Mouse (Mus musculus) midbrain, embryonic 16.5 days (tissue): ENCODE data around the gene Wnt6. TPM values are rescaled to one million over a fixed set of nuclear protein-coding genes. Genes with fewer than 3 reads are reported as not detected.

Experiments
- ATAC-seq: fragments of 200-750 bp; cut with Nextera tagmentation; 2 replicates; pipeline ENCODE4 v1.8.0; 2017; ENCODE audit warnings: moderate TSS enrichment
- H3K27ac ChIP-seq: fragments of 300-500 bp; sonication (generic); 2 replicates; pipeline ENCODE4 v1.5.1; 2014; ENCODE audit warnings: mild to moderate bottlenecking, low read length, mixed read lengths
- H3K27me3 ChIP-seq: fragments of 300-500 bp; sonication (generic); 2 replicates; pipeline ENCODE4 v1.6.1; 2014; ENCODE audit warnings: low read depth, low read length, mixed read lengths; ENCODE audit not compliant: control insufficient read depth, insufficient read depth
- H3K36me3 ChIP-seq: fragments of 300-500 bp; sonication (generic); 2 replicates; pipeline ENCODE4 v1.6.1; 2014; ENCODE audit warnings: mild to moderate bottlenecking, low read length, moderate library complexity, mixed read lengths; ENCODE audit not compliant: control insufficient read depth, insufficient read depth
- H3K4me1 ChIP-seq: fragments of 300-500 bp; sonication (generic); 2 replicates; pipeline ENCODE4 v1.6.1; 2014; ENCODE audit warnings: mild to moderate bottlenecking, low read length, mixed read lengths; ENCODE audit not compliant: control insufficient read depth, insufficient read depth
- H3K4me2 ChIP-seq: fragments of 300-500 bp; sonication (generic); 2 replicates; pipeline ENCODE4 v1.6.1; 2014; ENCODE audit warnings: mild to moderate bottlenecking, low read length, mixed read lengths
- H3K4me3 ChIP-seq: fragments of 300-500 bp; sonication (generic); 2 replicates; pipeline ENCODE4 v1.5.1; 2014; ENCODE audit warnings: low read depth, mild to moderate bottlenecking, low read length, moderate library complexity, mixed read lengths
- H3K9ac ChIP-seq: fragments of 300-500 bp; sonication (generic); 2 replicates; pipeline ENCODE4 v1.6.1; 2014; ENCODE audit warnings: low read depth, low read length, mixed read lengths
- H3K9me3 ChIP-seq: fragments of 300-500 bp; sonication (generic); replicated peaks from 2 replicates; pipeline ENCODE4 v1.6.1; 2014; ENCODE audit warnings: mild to moderate bottlenecking, low read length, mixed read lengths; ENCODE audit not compliant: control insufficient read depth, poor library complexity, severe bottlenecking
- WGBS: fragments of 180-500 bp; shearing (Covaris S2); extraction: QIAGEN DNeasy Blood & Tissue Kit; methylation state at CpG from one replicate; pipeline ENCODE4 v1.1.7; 2014; 5-methylcytosine and 5-hydroxymethylcytosine counted together
- polyA plus RNA-seq: library from polyadenylated mRNA; unstranded; fragments of >200 nt; fragmentation: Nextera tagmentation; extraction: Ambion mirVana; gene quantifications from 2 replicates; pipeline ENCODE4 v1.2.1, GENCODE M21; 2015

The Wnt6 gene
- 3.6 and 4.2 TPM in 2 replicates for polyA plus RNA-seq

DNA sequence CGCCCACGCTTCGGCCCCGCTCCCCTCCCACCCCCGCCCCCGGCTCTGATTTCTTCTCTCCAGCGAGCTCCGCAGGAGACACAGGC is at the start of gene Wnt6:
TSS of gene Wnt6 (plus strand) at position 48 of the 86 bp plus-strand sequence.
- peaks cover 73% of the 10 kb centered on the region for H3K27me3 ChIP-seq
- ATAC-seq = no peak
- H3K9me3 ChIP-seq = no peaks in the 10 kb centered on the region

GRCm38 (mm10) chr1:74723748-74724147 is 47.9 kb upstream of the Wnt6 start:
- H3K4me2 ChIP-seq = no peak overlapping the region
- H3K9ac ChIP-seq = no peak overlapping the region
- H3K27me3 ChIP-seq = no peaks in the 10 kb centered on the region
- H3K4me3 ChIP-seq = no peak overlapping the region
- 80% methylated on average over 2 of the region's 2 CpGs for WGBS
- H3K9me3 ChIP-seq = no peaks in the 10 kb centered on the region
- no peaks in the 10 kb centered on the region for H3K36me3 ChIP-seq
- no peak overlapping the region for H3K27ac ChIP-seq
- no peak for ATAC-seq
- H3K4me1 ChIP-seq = no peaks in the 10 kb centered on the region

More for the DNA sequence above, at the start of gene Wnt6:
- no peaks in the 10 kb centered on the region for H3K36me3 ChIP-seq
- 0% methylated on average over 3 of the region's 8 CpGs for WGBS
- H3K4me1 ChIP-seq = peaks cover 24% of the 10 kb centered on the region
- H3K9ac ChIP-seq = peak within 1 kb of the TSS; percentile 54
- H3K4me3 ChIP-seq = peak within 1 kb of the TSS; percentile 49
- H3K4me2 ChIP-seq = peak within 1 kb of the TSS; percentile 92
- no peak within 1 kb of the TSS for H3K27ac ChIP-seq

- no peak overlapping the region for H3K27ac ChIP-seq
- no peak overlapping the region for H3K9ac ChIP-seq
- no peaks in the 10 kb centered on the region for H3K36me3 ChIP-seq
- ATAC-seq = no peak
- H3K4me3 ChIP-seq = no peak overlapping the region
- H3K4me1 ChIP-seq = no peaks in the 10 kb centered on the region
- H3K9me3 ChIP-seq = no peaks in the 10 kb centered on the region
- H3K27me3 ChIP-seq = no peaks in the 10 kb centered on the region
- 80% methylated on average over 5 of the region's 5 CpGs for WGBS
- no peak overlapping the region for H3K4me2 ChIP-seq
Measured at GRCm38 (mm10) chr1:74726114-74726513, 45.6 kb upstream of the Wnt6 start.

DNA sequence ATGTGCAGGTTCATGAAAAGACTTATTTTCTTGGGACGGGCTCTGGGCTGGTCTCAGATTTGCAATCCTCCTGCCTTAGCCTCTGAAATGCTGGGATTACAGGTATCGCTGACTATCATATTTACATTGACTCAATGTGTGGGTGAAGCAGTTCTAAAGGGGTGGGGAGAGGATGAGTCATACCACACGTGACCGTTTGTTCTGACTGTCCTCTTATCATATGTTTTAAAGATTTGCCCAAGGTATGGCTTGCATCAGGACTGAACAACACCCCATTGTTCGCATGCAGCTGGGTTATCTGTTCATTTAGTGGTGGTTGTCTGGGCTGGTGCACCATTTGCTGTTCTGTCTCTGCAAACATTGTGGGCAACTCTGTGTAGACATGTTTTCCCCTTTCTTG is 45.0 kb upstream of the Wnt6 start:
- Histone ChIP-seq H3K27ac (no peak overlapping the region), H3K27me3 (no peaks in the 10 kb centered on the region), H3K4me1 (no peaks in the 10 kb centered on the region), H3K4me2 (no peak overlapping the region), H3K9me3 (no peaks in the 10 kb centered on the region), H3K4me3 (no peak overlapping the region), H3K9ac (no peak overlapping the region), H3K36me3 (no peaks in the 10 kb centered on the region)
- ATAC-seq = no peak
- 87% methylated on average over 5 of the region's 5 CpGs for WGBS

DNA sequence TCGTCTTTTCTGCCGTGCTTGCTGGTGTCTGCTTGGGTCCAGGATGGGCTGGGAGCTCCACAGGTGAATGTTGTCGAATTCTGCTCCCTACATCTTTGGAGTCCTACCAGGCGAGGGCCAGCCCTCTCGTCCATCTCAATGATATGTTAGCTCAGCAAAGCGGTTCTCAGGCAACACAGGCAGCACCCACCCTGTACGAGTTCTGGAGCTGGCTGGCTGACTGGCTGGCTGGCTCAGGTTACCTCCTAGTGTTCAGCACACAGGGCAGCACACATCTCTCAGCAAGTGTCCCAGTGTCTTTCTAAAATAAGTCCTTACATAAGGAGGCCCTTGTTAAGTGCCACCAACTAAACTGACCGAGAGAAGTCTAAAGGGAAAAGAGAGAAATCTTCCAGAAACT is 43.2 kb upstream of the Wnt6 start:
- WGBS = 83% methylated on average over 8 of the region's 8 CpGs
- no peaks in the 10 kb centered on the region for H3K27me3 ChIP-seq
- H3K9me3 ChIP-seq = no peaks in the 10 kb centered on the region
- ATAC-seq = no peak
- H3K4me3 ChIP-seq = no peak overlapping the region
- no peak overlapping the region for H3K27ac ChIP-seq
- no peaks in the 10 kb centered on the region for H3K4me1 ChIP-seq
- H3K4me2 ChIP-seq = no peak overlapping the region
- no peaks in the 10 kb centered on the region for H3K36me3 ChIP-seq
- H3K9ac ChIP-seq = no peak overlapping the region

DNA sequence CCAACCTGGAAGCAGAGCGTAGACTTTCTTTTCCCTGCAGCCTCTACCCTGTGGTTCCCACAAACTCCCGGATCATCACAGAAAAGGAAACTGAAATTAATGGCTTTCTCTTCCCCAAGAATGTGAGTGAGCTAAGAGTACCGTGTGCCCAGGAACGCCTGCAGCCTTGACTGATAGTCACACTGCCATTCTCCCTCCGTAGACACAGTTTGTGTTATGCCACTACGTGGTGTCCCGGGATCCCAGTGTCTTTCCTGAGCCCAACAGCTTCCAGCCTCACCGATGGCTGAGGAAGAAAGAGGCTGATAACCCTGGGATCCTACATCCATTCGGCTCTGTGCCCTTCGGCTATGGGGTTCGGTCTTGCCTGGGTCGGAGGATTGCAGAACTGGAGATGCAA is 34.7 kb upstream of the Wnt6 start:
- ATAC-seq = no peak
- Histone ChIP-seq H3K4me3 (no peak overlapping the region), H3K27ac (no peak overlapping the region), H3K4me1 (no peaks in the 10 kb centered on the region), H3K4me2 (no peak overlapping the region), H3K36me3 (no peaks in the 10 kb centered on the region), H3K27me3 (no peaks in the 10 kb centered on the region), H3K9me3 (no peaks in the 10 kb centered on the region), H3K9ac (no peak overlapping the region)
- WGBS = 93% methylated on average over 12 of the region's 12 CpGs

DNA sequence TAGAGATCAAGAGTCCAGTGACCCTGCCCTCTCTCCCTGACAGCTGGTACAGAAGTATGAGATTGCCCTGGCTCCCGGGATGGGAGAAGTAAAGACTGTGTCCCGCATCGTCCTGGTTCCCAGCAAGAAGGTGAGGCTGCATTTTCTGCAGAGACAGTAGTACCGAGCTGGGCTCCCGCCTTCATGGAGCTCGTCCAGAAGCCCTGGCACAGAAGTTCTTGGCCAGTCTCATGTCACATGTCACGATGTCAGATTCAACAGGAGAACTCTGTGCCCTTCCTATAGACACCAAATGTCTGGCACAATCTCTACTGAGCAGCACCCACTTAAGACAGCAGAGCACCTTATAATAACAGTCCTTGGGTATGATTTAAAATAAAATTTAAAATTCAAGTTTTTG is 34.2 kb upstream of the Wnt6 start:
- H3K9me3 ChIP-seq = no peaks in the 10 kb centered on the region
- H3K9ac ChIP-seq = no peak overlapping the region
- no peaks in the 10 kb centered on the region for H3K4me1 ChIP-seq
- no peak overlapping the region for H3K4me3 ChIP-seq
- no peak for ATAC-seq
- no peak overlapping the region for H3K4me2 ChIP-seq
- H3K27me3 ChIP-seq = no peaks in the 10 kb centered on the region
- no peaks in the 10 kb centered on the region for H3K36me3 ChIP-seq
- H3K27ac ChIP-seq = no peak overlapping the region
- 90% methylated on average over 7 of the region's 7 CpGs for WGBS

DNA sequence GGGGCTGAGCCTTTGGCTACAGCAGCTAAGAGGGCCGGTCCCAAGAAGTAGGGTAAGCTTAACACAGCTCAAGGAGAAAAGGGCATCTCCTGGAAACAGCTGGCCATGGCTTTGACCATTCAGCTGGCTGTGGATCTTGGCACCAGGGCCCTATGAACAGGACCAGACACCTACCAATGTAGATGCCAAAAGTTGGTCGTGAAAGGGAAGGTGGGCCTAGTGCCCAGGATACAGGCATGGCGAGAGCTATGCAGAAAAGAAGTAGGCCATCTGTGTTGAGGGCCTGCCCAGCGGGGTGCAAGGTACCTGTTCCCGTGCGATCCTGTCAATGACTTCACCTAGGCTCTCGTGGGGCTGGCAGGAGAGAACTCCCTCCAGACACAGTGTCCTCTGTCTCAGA is 30.8 kb upstream of the Wnt6 start:
- ATAC-seq = no peak
- Histone ChIP-seq H3K27me3 (no peaks in the 10 kb centered on the region), H3K4me2 (no peak overlapping the region), H3K4me3 (no peak overlapping the region), H3K9ac (no peak overlapping the region), H3K9me3 (no peaks in the 10 kb centered on the region), H3K27ac (no peak overlapping the region), H3K36me3 (no peaks in the 10 kb centered on the region), H3K4me1 (no peaks in the 10 kb centered on the region)
- WGBS = 73% methylated on average over 7 of the region's 7 CpGs

GRCm38 (mm10) chr1:74747335-74747734 is 24.4 kb upstream of the Wnt6 start:
- 77% methylated on average over 5 of the region's 5 CpGs for WGBS

DNA sequence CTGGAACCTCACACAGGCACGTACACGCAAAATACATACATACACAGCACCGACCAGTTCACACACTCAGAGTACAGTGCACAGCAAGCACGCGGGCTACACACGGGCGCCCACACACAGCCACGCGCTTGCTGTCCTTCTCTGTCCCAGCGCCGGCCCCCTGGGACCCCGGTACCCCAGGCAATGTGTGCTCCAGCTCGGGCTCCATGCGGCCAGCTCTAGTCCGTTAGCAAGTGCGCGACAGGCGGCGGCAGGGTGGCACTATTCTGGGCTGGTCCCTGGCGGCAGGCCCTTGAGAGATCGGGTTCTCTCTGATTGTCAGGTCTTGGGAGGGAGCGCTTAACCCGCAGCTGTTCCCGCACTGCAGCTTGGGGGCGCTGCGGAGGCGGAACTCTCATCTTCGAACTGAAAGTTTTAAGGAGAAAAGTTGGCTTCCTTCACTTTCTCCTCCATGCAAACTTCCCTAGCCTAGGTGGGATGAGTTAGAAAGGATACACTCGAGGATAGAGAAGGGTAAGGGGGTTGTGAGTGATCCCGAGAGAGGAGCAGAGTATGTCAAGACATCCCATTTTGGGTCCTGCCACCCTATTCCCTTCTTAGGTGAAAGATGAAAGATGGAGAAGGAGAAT is 22.9 kb upstream of the Wnt6 start, which contains the start of gene Prkag3:
TSS of gene Prkag3 (minus strand) at position 579 of the 629 bp plus-strand sequence.
- 8% methylated on average over 30 of the region's 30 CpGs for WGBS
- peak within 1 kb of the TSS; percentile 39; the same call in 1 of the 2 replicates for H3K4me2 ChIP-seq
- H3K9me3 ChIP-seq = no peaks in the 10 kb centered on the region
- H3K36me3 ChIP-seq = no peaks in the 10 kb centered on the region
- 0 out of 2 replicates have a peak within 1 kb of the TSS, but pooled peaks have one; percentile 16 for H3K9ac ChIP-seq
- no peaks in the 10 kb centered on the region for H3K4me1 ChIP-seq
- ATAC-seq = peak; percentile 25; the same call in 1 of the 2 replicates
- peaks cover 6% of the 10 kb centered on the region for H3K27me3 ChIP-seq
- no peak within 1 kb of the TSS for H3K4me3 ChIP-seq
- H3K27ac ChIP-seq = no peak within 1 kb of the TSS

More at GRCm38 (mm10) chr1:74747335-74747734, 24.4 kb upstream of the Wnt6 start:
- H3K27ac ChIP-seq = no peak overlapping the region
- no peaks in the 10 kb centered on the region for H3K4me1 ChIP-seq
- no peak overlapping the region for H3K4me3 ChIP-seq
- no peak for ATAC-seq
- H3K4me2 ChIP-seq = no peak overlapping the region
- no peaks in the 10 kb centered on the region for H3K36me3 ChIP-seq
- no peaks in the 10 kb centered on the region for H3K9me3 ChIP-seq
- no peak overlapping the region for H3K9ac ChIP-seq
- H3K27me3 ChIP-seq = peaks cover 6% of the 10 kb centered on the region
